8 mouse cellular contexts compared by ENCODE assay signal in genomic region chr7:28811228-28811627, GRCm38 (mm10). TPM values are rescaled to one million over a fixed set of nuclear protein-coding genes. Genes with fewer than 3 reads are reported as not detected.
DNase-seq lines count a peak whose midpoint lies in the region; ATAC-seq and TF ChIP-seq lines count a peak whose summit lies in the region.

No protein-coding gene starts in this region.

- TF ChIP-seq RAD21 in CH12.LX (IDR thresholded peaks at IDR 0.05; ENCODE audit: low read depth, low read length) = no peak

- H3K9me3 ChIP-seq in CH12.LX (replicated peaks; ENCODE audit: low read length) = no peaks in the 10 kb centered on the region
- H3K9me3 ChIP-seq in forebrain, embryonic 12.5 days = no peaks in the 10 kb centered on the region
- no peaks in the 10 kb centered on the region for H3K9me3 ChIP-seq in lung, embryonic 14.5 days (ENCODE audit: low read depth, low read length)

- H3K4me1 ChIP-seq in CH12.LX (ENCODE audit: control insufficient read depth in 1 of 2, insufficient read depth in 2 of 2) = peaks cover 9 to 53% of the 10 kb centered on the region in 2 experiments
- H3K4me1 ChIP-seq in forebrain, embryonic 12.5 days = peaks cover 50% of the 10 kb centered on the region
- peaks cover 14% of the 10 kb centered on the region for H3K4me1 ChIP-seq in lung, embryonic 14.5 days (ENCODE audit: insufficient read depth)

- H3K4me2 ChIP-seq in CH12.LX (ENCODE audit: insufficient read depth, low read depth, poor library complexity, severe bottlenecking) = 0 out of 2 replicates have a peak overlapping the region, but pooled peaks have one; percentile 90
- peak overlapping the region; percentile 96 for H3K4me2 ChIP-seq in forebrain, embryonic 12.5 days
- peak overlapping the region; percentile 95 for H3K4me2 ChIP-seq in lung, embryonic 14.5 days

- dilution Hi-C loops in CH12.LX (cut with MboI; ENCODE audit: extremely low pct_ligation_motif_present, extremely low pct_unique_long_range_greater_than_20kb, low sequenced_read_pairs) = no loop called here

- under 1% methylated on average over 38 of the region's 40 CpGs for WGBS in forebrain, embryonic 12.5 days
- under 1% methylated on average over 40 of the region's 40 CpGs for WGBS in lung, embryonic 14.5 days

- no peak for TF ChIP-seq CTCF in CH12.LX (conservative IDR thresholded peaks at IDR 0.05 in 1 of 2, IDR thresholded peaks at IDR 0.05 in 1 of 2; ENCODE audit: low read depth in 2 of 2, low read length in 2 of 2)
- no peak for TF ChIP-seq CTCF in layer of hippocampus, adult 2 months (conservative IDR thresholded peaks at IDR 0.05)
- TF ChIP-seq CTCF in lung, embryonic 14.5 days (IDR thresholded peaks at IDR 0.05; ENCODE audit: low read depth) = no peak

- peaks cover 40 to 44% of the 10 kb centered on the region in 2 experiments for H3K36me3 ChIP-seq in CH12.LX (replicated peaks in 1 of 2; ENCODE audit: control insufficient read depth in 1 of 2, insufficient read depth in 1 of 2, low read length in 1 of 2)
- H3K36me3 ChIP-seq in forebrain, embryonic 12.5 days (replicated peaks) = peaks cover 44% of the 10 kb centered on the region
- peaks cover 48% of the 10 kb centered on the region for H3K36me3 ChIP-seq in lung, embryonic 14.5 days (ENCODE audit: insufficient read depth)

- peak; percentile 31; the same call in 1 of the 2 replicates for ATAC-seq in forebrain, embryonic 12.5 days (ENCODE audit: low FRiP score)
- peak; percentile 22; the same call in 1 of the 2 replicates for ATAC-seq in lung, embryonic 14.5 days (ENCODE audit: insufficient read depth)

- no peaks in the 10 kb centered on the region for H3K27me3 ChIP-seq in CH12.LX (replicated peaks)
- no peaks in the 10 kb centered on the region for H3K27me3 ChIP-seq in forebrain, embryonic 12.5 days
- H3K27me3 ChIP-seq in lung, embryonic 14.5 days (ENCODE audit: insufficient read depth, low read length) = no peaks in the 10 kb centered on the region

- intact Hi-C loops in heart, postnatal 14 days (cut with DNase I) = loop anchor here (2.0 kb wide), 1 partner anchor 16 kb away; no protein-coding TSS in a partner anchor

- peak overlapping the region; percentile 93; the same call in 1 of the 2 replicates for H3K27ac ChIP-seq in CH12.LX (ENCODE audit: insufficient read depth, low read depth)
- H3K27ac ChIP-seq in forebrain, embryonic 12.5 days = peak overlapping the region; percentile 99
- peak overlapping the region; percentile 100 for H3K27ac ChIP-seq in layer of hippocampus, adult 2 months
- peak overlapping the region; percentile 100 for H3K27ac ChIP-seq in lung, embryonic 14.5 days (ENCODE audit: low read depth)

- DNase-seq in CH12.LX (ENCODE audit: extremely low read depth) = peak; percentile 94
- DNase-seq in c-Kit-negative CD71-positive TER-119-positive erythroid progenitor cells, embryonic 14.5 days (ENCODE audit: low read depth, low spot score) = peak; percentile 77
- peak; percentile 97 to 98 for DNase-seq in heart, postnatal 14 days
- peak; percentile 92 to 95 for DNase-seq in layer of hippocampus, adult 2 months (ENCODE audit: low spot score in 2 of 2)
- DNase-seq in lung, embryonic 14.5 days = peak; percentile 99
- DNase-seq in ovary, postnatal 10 days (ENCODE audit: low spot score) = peak; percentile 61
- DNase-seq in thymus, postnatal 0 days (ENCODE audit: low spot score) = peak; percentile 98

- TF ChIP-seq POLR2A in CH12.LX (IDR thresholded peaks at IDR 0.05; ENCODE audit: low read depth, low read length) = peak; percentile 3; the same call in 1 of the 2 replicates

- no peak for TF ChIP-seq EP300 in CH12.LX (IDR thresholded peaks at IDR 0.05; ENCODE audit: low read length)

- in situ Hi-C loops in CH12.LX (cut with MboI; ENCODE audit: low pct_ligation_motif_present, low pct_unique_long_range_greater_than_20kb, low sequenced_read_pairs) = no loop called here

- peaks cover 49% of the 10 kb centered on the region for H3K79me2 ChIP-seq in CH12.LX (replicated peaks; ENCODE audit: control insufficient read depth, extremely low read depth, insufficient read depth, poor library complexity, severe bottlenecking)

- H3K9ac ChIP-seq in CH12.LX (ENCODE audit: insufficient read depth, low read depth) = peak overlapping the region; percentile 100
- H3K9ac ChIP-seq in forebrain, embryonic 12.5 days = peak overlapping the region; percentile 94
- H3K9ac ChIP-seq in lung, embryonic 14.5 days = peak overlapping the region; percentile 92

- H3K4me3 ChIP-seq in CH12.LX (replicated peaks in 1 of 3; ENCODE audit: low read depth in 2 of 3, low read length in 2 of 3, poor library complexity in 1 of 3) = peak overlapping the region; percentile 74 to 96 (median 78)
- H3K4me3 ChIP-seq in forebrain, embryonic 12.5 days (replicated peaks) = peak overlapping the region; percentile 89
- peak overlapping the region; percentile 73 for H3K4me3 ChIP-seq in layer of hippocampus, adult 2 months
- peak overlapping the region; percentile 81 for H3K4me3 ChIP-seq in lung, embryonic 14.5 days (ENCODE audit: low read depth, low read length)

TF ChIP-seq in CH12.LX, 34 proteins besides CTCF, POLR2A, EP300 and RAD21 (continues in another document):
- TF ChIP-seq NRF1 (IDR thresholded peaks at IDR 0.05; ENCODE audit: low read depth, low read length) = peak; percentile 91
- peak; percentile 91 for TF ChIP-seq MXI1 (IDR thresholded peaks at IDR 0.05; ENCODE audit: low read depth, low read length)
- no peak for TF ChIP-seq ZMIZ1 (IDR thresholded peaks at IDR 0.05; ENCODE audit: low read depth, low read length)
- no peak; the same call in 1 of the 2 replicates for TF ChIP-seq ZKSCAN1 (IDR thresholded peaks at IDR 0.05; ENCODE audit: borderline replicate concordance, low read depth, low read length)
- peak; percentile 64; the same call in 1 of the 2 replicates for TF ChIP-seq ELF1 (IDR thresholded peaks at IDR 0.05; ENCODE audit: low read depth, low read length)
- TF ChIP-seq USF2 (conservative IDR thresholded peaks at IDR 0.05; ENCODE audit: low read depth, low read length) = no peak
- TF ChIP-seq MEF2A (IDR thresholded peaks at IDR 0.05; ENCODE audit: borderline replicate concordance, low read depth, low read length) = 0 out of 2 replicates have a peak, but pooled peaks have one; percentile 13
- TF ChIP-seq USF1 (IDR thresholded peaks at IDR 0.05; ENCODE audit: low read depth, low read length) = no peak
- TF ChIP-seq MAZ (IDR thresholded peaks at IDR 0.05; ENCODE audit: low read depth, low read length) = peak; percentile 56; the same call in 1 of the 2 replicates
- TF ChIP-seq TBP (conservative IDR thresholded peaks at IDR 0.05; ENCODE audit: low read depth, low read length) = no peak
- peak; percentile 66; the same call in 1 of the 2 replicates for TF ChIP-seq HCFC1 (IDR thresholded peaks at IDR 0.05; ENCODE audit: low read depth, low read length)

RNA-seq across cellular contexts. Expression of gene Hnrnpl, which starts 2.9 kb away (rescaled TPM):
- 296 and 342 TPM in 2 replicates for total RNA-seq in CH12.LX (2012; rRNA removed)
- 365 and 371 TPM in 2 replicates for total RNA-seq in CH12.LX (2014; rRNA removed)
- polyA plus RNA-seq in CH12.LX (2012; ENCODE audit: insufficient read length, low read depth) = 640 and 645 TPM in 2 replicates
- polyA plus RNA-seq in forebrain, embryonic 12.5 days (2016; fragmentation: Nextera tagmentation; extraction: Ambion mirVana) = 267 and 357 TPM in 2 replicates
- 100 to 1,000 TPM; 314 to 317 TPM for total RNA-seq in heart, postnatal 14 days (2021)
- 100 to 1,000 TPM; 410 to 476 TPM for total RNA-seq in layer of hippocampus, adult 2 months (2021)
- 254 and 255 TPM in 2 replicates for polyA plus RNA-seq in lung, embryonic 14.5 days (2014; fragmentation: Nextera tagmentation; extraction: Ambion mirVana)
- 285 and 358 TPM in 2 replicates for polyA plus RNA-seq in thymus, postnatal 0 days (2015; fragmentation: Nextera tagmentation; extraction: Ambion mirVana)

RNA-seq across cellular contexts. Expression of gene Ech1, which starts 13.8 kb away (rescaled TPM):
- total RNA-seq in CH12.LX (2012; rRNA removed) (103 and 124 TPM in 2 replicates), CH12.LX (2014; rRNA removed) (119 and 121 TPM in 2 replicates)
- polyA plus RNA-seq in CH12.LX (2012; ENCODE audit: insufficient read length, low read depth) = 65.1 and 67.6 TPM in 2 replicates
- 63.9 and 64.2 TPM in 2 replicates for polyA plus RNA-seq in forebrain, embryonic 12.5 days (2016; fragmentation: Nextera tagmentation; extraction: Ambion mirVana)
- total RNA-seq in heart, postnatal 14 days (2021) = 1,000 to 10,000 TPM; 1,375 to 1,408 TPM
- total RNA-seq in layer of hippocampus, adult 2 months (2021) = 10 to 100 TPM; 66.4 to 68.8 TPM
- polyA plus RNA-seq in lung, embryonic 14.5 days (2014; fragmentation: Nextera tagmentation; extraction: Ambion mirVana) = 127 and 133 TPM in 2 replicates
- 167 and 184 TPM in 2 replicates for polyA plus RNA-seq in thymus, postnatal 0 days (2015; fragmentation: Nextera tagmentation; extraction: Ambion mirVana)

RNA-seq across cellular contexts. Expression of gene Lgals4, which starts 22.4 kb away (rescaled TPM):
- 3.9 and 7.0 TPM in 2 replicates for total RNA-seq in CH12.LX (2012; rRNA removed)
- total RNA-seq in CH12.LX (2014; rRNA removed) = 2.6 and 3.6 TPM in 2 replicates
- polyA plus RNA-seq in CH12.LX (2012; ENCODE audit: insufficient read length, low read depth) = 6.5 and 7.2 TPM in 2 replicates
- polyA plus RNA-seq in forebrain, embryonic 12.5 days (2016; fragmentation: Nextera tagmentation; extraction: Ambion mirVana) = 1.7 and 2.8 TPM in 2 replicates
- total RNA-seq in heart, postnatal 14 days (2021) = 10 to 100 TPM; 38.7 to 51.1 TPM
- total RNA-seq in layer of hippocampus, adult 2 months (2021) = 1 to 10 TPM; 4.4 to 6.8 TPM
- polyA plus RNA-seq in lung, embryonic 14.5 days (2014; fragmentation: Nextera tagmentation; extraction: Ambion mirVana) = 3.2 and 3.7 TPM in 2 replicates
- polyA plus RNA-seq in thymus, postnatal 0 days (2015; fragmentation: Nextera tagmentation; extraction: Ambion mirVana) = 10.1 and 12.0 TPM in 2 replicates

RNA-seq across cellular contexts. Expression of gene Rinl, which starts 22.5 kb away (rescaled TPM):
- total RNA-seq in CH12.LX (2012; rRNA removed) = 60.9 and 65.5 TPM in 2 replicates
- 41.5 and 46.1 TPM in 2 replicates for total RNA-seq in CH12.LX (2014; rRNA removed)
- polyA plus RNA-seq in CH12.LX (2012; ENCODE audit: insufficient read length, low read depth) = 60.6 and 61.8 TPM in 2 replicates
- polyA plus RNA-seq in forebrain, embryonic 12.5 days (2016; fragmentation: Nextera tagmentation; extraction: Ambion mirVana) = 1.2 and 2.5 TPM in 2 replicates
- total RNA-seq in heart, postnatal 14 days (2021) = 1 to 10 TPM; 2.2 to 4.0 TPM
- 1 to 10 TPM; 2.6 to 4.5 TPM for total RNA-seq in layer of hippocampus, adult 2 months (2021)
- polyA plus RNA-seq in lung, embryonic 14.5 days (2014; fragmentation: Nextera tagmentation; extraction: Ambion mirVana) = 6.8 and 6.9 TPM in 2 replicates
- polyA plus RNA-seq in thymus, postnatal 0 days (2015; fragmentation: Nextera tagmentation; extraction: Ambion mirVana) = 75.9 and 105 TPM in 2 replicates

RNA-seq across cellular contexts. Expression of gene Nfkbib, which starts 43.9 kb away (rescaled TPM):
- total RNA-seq in CH12.LX (2012; rRNA removed) = 59.3 and 62.8 TPM in 2 replicates
- 24.6 and 30.5 TPM in 2 replicates for total RNA-seq in CH12.LX (2014; rRNA removed)
- 97.5 and 101 TPM in 2 replicates for polyA plus RNA-seq in CH12.LX (2012; ENCODE audit: insufficient read length, low read depth)
- 42.7 and 42.9 TPM in 2 replicates for polyA plus RNA-seq in forebrain, embryonic 12.5 days (2016; fragmentation: Nextera tagmentation; extraction: Ambion mirVana)
- total RNA-seq in heart, postnatal 14 days (2021) = 10 to 100 TPM; 15.9 to 18.0 TPM
- 10 to 100 TPM; 25.6 to 27.2 TPM for total RNA-seq in layer of hippocampus, adult 2 months (2021)
- polyA plus RNA-seq in lung, embryonic 14.5 days (2014; fragmentation: Nextera tagmentation; extraction: Ambion mirVana) = 31.8 and 37.4 TPM in 2 replicates
- polyA plus RNA-seq in thymus, postnatal 0 days (2015; fragmentation: Nextera tagmentation; extraction: Ambion mirVana) = 70.0 and 74.9 TPM in 2 replicates

Comparison
In these comparisons a context has a peak if more than half of its experiments do, and no peak if none do; other contexts are left out.
1. Peak in every context shown above with its lines: DNase-seq, ATAC-seq, H3K4me3 ChIP-seq and H3K27ac ChIP-seq.